Mouse (Mus musculus) c-Kit-positive CD71-positive TER-119-positive erythroid progenitor cells, embryonic 14.5 days (primary cell): Measurements from ENCODE around the gene Ccer2.

Experiments used
- DNase-seq: peaks from one replicate; pipeline ENCODE4 v3.0.0-alpha.2; 2013; ENCODE audit warnings: low spot score

Gene Ccer2

GRCm38 (mm10) chr7:28756079-28756478 lies at the start of gene Ccer2:
Gene Ccer2 (plus strand): TSS chr7:28756174.
- DNase-seq: no peak

GRCm38 (mm10) chr7:28709454-28709853 lies 46.5 kb upstream of the Ccer2 start:
- no peak for DNase-seq

- no peak for DNase-seq
Measured at GRCm38 (mm10) chr7:28710962-28711361, 45.0 kb upstream of the Ccer2 start.

GRCm38 (mm10) chr7:28714667-28715066 lies 41.3 kb upstream of the Ccer2 start:
- no peak for DNase-seq

- DNase-seq: no peak
Measured at GRCm38 (mm10) chr7:28715598-28715997, 40.4 kb upstream of the Ccer2 start.

GRCm38 (mm10) chr7:28716590-28717281 lies 39.2 kb upstream of the Ccer2 start, which contains the start of gene Fbxo17:
Gene Fbxo17 (plus strand): TSS chr7:28716804.
- no peak for DNase-seq

GRCm38 (mm10) chr7:28717726-28718125 lies 38.2 kb upstream of the Ccer2 start:
- DNase-seq: no peak

- DNase-seq: no peak
Measured at GRCm38 (mm10) chr7:28719159-28719558, 36.8 kb upstream of the Ccer2 start.

- DNase-seq: no peak
Measured at GRCm38 (mm10) chr7:28719650-28720049, 36.3 kb upstream of the Ccer2 start.

GRCm38 (mm10) chr7:28720753-28721537 lies 35.0 kb upstream of the Ccer2 start:
- DNase-seq: no peak

- no peak for DNase-seq
Measured at GRCm38 (mm10) chr7:28722079-28722478, 33.9 kb upstream of the Ccer2 start.

- DNase-seq: no peak
Measured at GRCm38 (mm10) chr7:28724613-28725012, 31.4 kb upstream of the Ccer2 start.

- peak; percentile 44 for DNase-seq
Measured at GRCm38 (mm10) chr7:28726600-28726999, 29.4 kb upstream of the Ccer2 start.

GRCm38 (mm10) chr7:28727649-28728340 lies 28.2 kb upstream of the Ccer2 start:
- no peak for DNase-seq

- DNase-seq: peak; percentile 74
Measured at GRCm38 (mm10) chr7:28732341-28733142, 23.4 kb upstream of the Ccer2 start.

- DNase-seq: no peak
Measured at GRCm38 (mm10) chr7:28733211-28733610, 22.8 kb upstream of the Ccer2 start.

GRCm38 (mm10) chr7:28735701-28736100 lies 20.3 kb upstream of the Ccer2 start:
- no peak for DNase-seq

- no peak for DNase-seq
Measured at GRCm38 (mm10) chr7:28739829-28740228, 16.1 kb upstream of the Ccer2 start.

GRCm38 (mm10) chr7:28740949-28741348 lies 15.0 kb upstream of the Ccer2 start:
- no peak for DNase-seq

GRCm38 (mm10) chr7:28741368-28741708 lies 14.6 kb upstream of the Ccer2 start:
- no peak for DNase-seq

- DNase-seq: peak; percentile 98
Measured at GRCm38 (mm10) chr7:28741709-28742438, 14.1 kb upstream of the Ccer2 start, which contains the start of the genes Mrps12 and Sars2. Gene Mrps12 (minus strand): TSS chr7:28741820. Gene Sars2 (plus strand): TSS chr7:28741992.
